Mouse (Mus musculus) kidney, adult 2 months (tissue): ENCODE results near the gene Sorbs1. TPM values are rescaled to one million over a fixed set of nuclear protein-coding genes. Genes with fewer than 3 reads are reported as not detected.
A peak's percentile ranks its signal among the peaks of the same experiment; 100 is the strongest.
"Not testable (repeated sequence)": the region's sequence is repeated elsewhere in the genome, so short reads cannot be mapped to it uniquely, and the experiment has no call there.

Experiments
- DNase-seq: peaks from one replicate; pipeline ENCODE4 v3.0.0; 2021
- H3K27ac ChIP-seq: fragments of 200-500 bp; 2 replicates; pipeline ENCODE4 v1.5.1; 2012; ENCODE audit warnings: low read depth, low read length, control low read depth, inconsistent platforms; ENCODE audit not compliant: insufficient read depth
- H3K27me3 ChIP-seq: fragments of 200-500 bp; replicated peaks from 2 replicates; pipeline ENCODE4 v1.6.1; 2012; ENCODE audit warnings: mild to moderate bottlenecking, moderate library complexity, low read length, inconsistent platforms; ENCODE audit not compliant: control insufficient read depth, insufficient read depth
- H3K36me3 ChIP-seq: fragments of 200-500 bp; 2 replicates; pipeline ENCODE4 v1.6.1; 2012; ENCODE audit warnings: mild to moderate bottlenecking, moderate library complexity, low read length, inconsistent platforms; ENCODE audit not compliant: control insufficient read depth, insufficient read depth
- H3K4me1 ChIP-seq: fragments of 200-500 bp; 2 replicates; pipeline ENCODE4 v1.6.1; 2011; ENCODE audit warnings: low read length; ENCODE audit not compliant: control insufficient read depth, insufficient read depth
- H3K4me3 ChIP-seq: fragments of 200-500 bp; 2 replicates; pipeline ENCODE4 v1.5.1; 2011; ENCODE audit warnings: mild to moderate bottlenecking, low read depth, low read length, control low read depth; ENCODE audit not compliant: insufficient read depth
- CTCF ChIP-seq: fragments of 200-500 bp; conservative IDR thresholded peaks from 2 replicates; pipeline ENCODE4 v1.5.1; 2011; ENCODE audit warnings: low read depth, mild to moderate bottlenecking, control low read depth, low read length, moderate library complexity, mixed read lengths; ENCODE audit not compliant: insufficient read depth, insufficient read length
- POLR2A ChIP-seq: fragments of 200-500 bp; IDR thresholded peaks from one replicate; pipeline ENCODE4 v1.6.1; 2011; ENCODE audit warnings: low read depth, low read length, control low read depth
- WGBS: fragments of 180-500 bp; shearing (Covaris S2); methylation state at CpG from one replicate; pipeline ENCODE4 v1.1.7; 2018; 5-methylcytosine and 5-hydroxymethylcytosine counted together
- polyA plus RNA-seq: library from polyadenylated mRNA; depleted of rRNA; stranded (reverse); fragments of >200 nt; gene quantifications from 2 replicates; pipeline ENCODE4 v1.2.3, GENCODE M21; 2012; rRNA removed

The Sorbs1 gene
- 43.5 and 52.5 TPM in 2 replicates for polyA plus RNA-seq

GRCm38 (mm10) chr19:40513632-40514078, at the start of gene Sorbs1:
Sorbs1 (minus strand) TSS chr19:40513779.
- no peaks in the 10 kb centered on the region for H3K27me3 ChIP-seq
- H3K4me1 ChIP-seq = peaks cover 2% of the 10 kb centered on the region; the same call in 1 of the 2 replicates
- DNase-seq = peak; percentile 99
- H3K4me3 ChIP-seq = peak within 1 kb of the TSS; percentile 84
- WGBS = under 1% methylated on average over 50 of the region's 51 CpGs
- TF ChIP-seq CTCF (no peak), POLR2A (peak; percentile 95)
- peak within 1 kb of the TSS; percentile 36 for H3K27ac ChIP-seq
- H3K36me3 ChIP-seq = no peaks in the 10 kb centered on the region

- 87% methylated on average over 13 of the region's 31 CpGs for WGBS
- not testable (repeated sequence) for H3K36me3 ChIP-seq, DNase-seq
Measured at GRCm38 (mm10) chr19:40561521-40561920, 47.9 kb upstream of the Sorbs1 start.

GRCm38 (mm10) chr19:40556029-40556428, 42.5 kb upstream of the Sorbs1 start:
- WGBS = 81% methylated on average over 7 of the region's 7 CpGs
- H3K27ac ChIP-seq = no peak overlapping the region
- no peak overlapping the region for H3K4me3 ChIP-seq
- no peak for DNase-seq
- H3K36me3 ChIP-seq = no peaks in the 10 kb centered on the region
- TF ChIP-seq CTCF = no peak
- TF ChIP-seq POLR2A = no peak
- no peaks in the 10 kb centered on the region for H3K4me1 ChIP-seq
- no peaks in the 10 kb centered on the region for H3K27me3 ChIP-seq

More at GRCm38 (mm10) chr19:40561521-40561920, 47.9 kb upstream of the Sorbs1 start:
- H3K27me3 ChIP-seq, H3K4me1 ChIP-seq, H3K27ac ChIP-seq, H3K4me3 ChIP-seq: not testable (repeated sequence)

- Histone ChIP-seq H3K4me1 (no peaks in the 10 kb centered on the region), H3K27me3 (no peaks in the 10 kb centered on the region), H3K4me3 (no peak overlapping the region), H3K27ac (no peak overlapping the region), H3K36me3 (no peaks in the 10 kb centered on the region)
- no peak for DNase-seq
- WGBS = 94% methylated on average over 8 of the region's 8 CpGs
- TF ChIP-seq CTCF (no peak), POLR2A (no peak)
Measured at GRCm38 (mm10) chr19:40555136-40555535, 41.6 kb upstream of the Sorbs1 start.

GRCm38 (mm10) chr19:40554343-40554742, 40.8 kb upstream of the Sorbs1 start:
- Histone ChIP-seq H3K27ac (no peak overlapping the region), H3K4me1 (no peaks in the 10 kb centered on the region), H3K36me3 (no peaks in the 10 kb centered on the region), H3K4me3 (no peak overlapping the region), H3K27me3 (no peaks in the 10 kb centered on the region)
- 78% methylated on average over 11 of the region's 11 CpGs for WGBS
- TF ChIP-seq POLR2A = no peak
- no peak for TF ChIP-seq CTCF
- no peak for DNase-seq

GRCm38 (mm10) chr19:40553849-40554248, 40.3 kb upstream of the Sorbs1 start:
- H3K4me3 ChIP-seq = no peak overlapping the region
- 91% methylated on average over 6 of the region's 6 CpGs for WGBS
- no peak for DNase-seq

GRCm38 (mm10) chr19:40553014-40553789, 39.6 kb upstream of the Sorbs1 start:
- no peak overlapping the region for H3K27ac ChIP-seq
- no peak for DNase-seq
- no peaks in the 10 kb centered on the region for H3K36me3 ChIP-seq
- WGBS = 83% methylated on average over 14 of the region's 14 CpGs
- H3K27me3 ChIP-seq = no peaks in the 10 kb centered on the region
- no peak overlapping the region for H3K4me3 ChIP-seq
- TF ChIP-seq CTCF (no peak), POLR2A (no peak)
- H3K4me1 ChIP-seq = no peaks in the 10 kb centered on the region

More at GRCm38 (mm10) chr19:40553849-40554248, 40.3 kb upstream of the Sorbs1 start:
- Histone ChIP-seq H3K4me1 (no peaks in the 10 kb centered on the region), H3K27ac (no peak overlapping the region), H3K27me3 (no peaks in the 10 kb centered on the region), H3K36me3 (no peaks in the 10 kb centered on the region)
- TF ChIP-seq CTCF (no peak), POLR2A (no peak)
